Mouse (Mus musculus) heart, embryonic 14.5 days (tissue): Measurements from ENCODE around the gene Uvrag. TPM values are rescaled to one million over a fixed set of nuclear protein-coding genes. Genes with fewer than 3 reads are reported as not detected.

Experiments used
- ATAC-seq: fragments of 200-750 bp; cut with Nextera tagmentation; 2 replicates; pipeline ENCODE4 v1.8.0; 2017; ENCODE audit warnings: low read depth, moderate TSS enrichment; ENCODE audit not compliant: insufficient number of reproducible peaks, insufficient read depth, low FRiP score
- H3K27ac ChIP-seq, 2 experiments: fragments of 200-500 bp in 1 of 2; fragments of 300-500 bp in 1 of 2; sonication (generic) in 1 of 2; replicated peaks in 1 of 2; 2 replicates each; pipeline ENCODE4 v1.5.1; 2012 to 2014; ENCODE audit warnings: low read depth in 2 of 2, low read length in 2 of 2, control low read depth in 1 of 2, mild to moderate bottlenecking in 1 of 2, mixed read lengths in 1 of 2; ENCODE audit not compliant: control insufficient read depth in 1 of 2, insufficient read depth in 1 of 2
- H3K27me3 ChIP-seq: fragments of 300-500 bp; sonication (generic); 2 replicates; pipeline ENCODE4 v1.6.1; 2014; ENCODE audit warnings: mild to moderate bottlenecking, low read length, control low read depth; ENCODE audit not compliant: control insufficient read depth, insufficient read depth
- H3K36me3 ChIP-seq: fragments of 300-500 bp; sonication (generic); 2 replicates; pipeline ENCODE4 v1.6.1; 2014; ENCODE audit warnings: mild to moderate bottlenecking, control low read depth, low read length, mixed read lengths; ENCODE audit not compliant: control insufficient read depth, insufficient read depth
- H3K4me1 ChIP-seq, 2 experiments: fragments of 200-500 bp in 1 of 2; fragments of 300-500 bp in 1 of 2; sonication (generic) in 1 of 2; 2 replicates each; pipeline ENCODE4 v1.6.1; 2012 to 2014; ENCODE audit warnings: low read length in 2 of 2, control low read depth in 1 of 2, mixed read lengths in 1 of 2; ENCODE audit not compliant: control insufficient read depth in 2 of 2, insufficient read depth in 2 of 2
- H3K4me2 ChIP-seq: fragments of 300-500 bp; sonication (generic); 2 replicates; pipeline ENCODE4 v1.6.1; 2014; ENCODE audit warnings: mild to moderate bottlenecking, low read length
- H3K4me3 ChIP-seq, 2 experiments: fragments of 200-500 bp in 1 of 2; fragments of 300-500 bp in 1 of 2; sonication (generic) in 1 of 2; 2 replicates each; pipeline ENCODE4 v1.5.1; 2012 to 2014; ENCODE audit warnings: low read length in 2 of 2, mild to moderate bottlenecking in 2 of 2, control low read depth in 1 of 2, low read depth in 1 of 2, moderate library complexity in 1 of 2; ENCODE audit not compliant: control insufficient read depth in 1 of 2, insufficient read depth in 1 of 2
- H3K9ac ChIP-seq: fragments of 300-500 bp; sonication (generic); 2 replicates; pipeline ENCODE4 v1.6.1; 2014; ENCODE audit warnings: mild to moderate bottlenecking, low read length
- H3K9me3 ChIP-seq: fragments of 300-500 bp; sonication (generic); 2 replicates; pipeline ENCODE4 v1.6.1; 2016; ENCODE audit warnings: low read length, control low read depth; ENCODE audit not compliant: control insufficient read depth
- WGBS: fragments of 180-500 bp; shearing (Covaris S2); extraction: QIAGEN DNeasy Blood & Tissue Kit; methylation state at CpG from one replicate; pipeline ENCODE4 v1.1.7; 2014; 5-methylcytosine and 5-hydroxymethylcytosine counted together
- polyA plus RNA-seq: library from polyadenylated mRNA; unstranded; fragments of >200 nt; fragmentation: Nextera tagmentation; extraction: Ambion mirVana; gene quantifications from 2 replicates; pipeline ENCODE4 v1.2.1, GENCODE M21; 2014

The Uvrag gene
- polyA plus RNA-seq, 1 experiment from 2014 or later, result 18.9 TPM

GRCm38 (mm10) chr7:98990510-98990909 lies 150.4 kb downstream of the Uvrag start:
- Histone ChIP-seq H3K27me3 (no peaks in the 10 kb centered on the region), H3K9me3 (no peaks in the 10 kb centered on the region), H3K4me3 (no peak overlapping the region), H3K4me2 (no peak overlapping the region), H3K27ac (no peak overlapping the region), H3K9ac (no peak overlapping the region), H3K4me1 (peaks cover 11 to 15% of the 10 kb centered on the region in 2 experiments), H3K36me3 (peaks cover 35% of the 10 kb centered on the region)
- WGBS, result 52% methylated on average over 1 of the region's 1 CpGs
- ATAC-seq, result no peak

GRCm38 (mm10) chr7:98986962-98987441 lies 153.9 kb downstream of the Uvrag start:
- no peak overlapping the region for H3K4me3 ChIP-seq
- WGBS, result 92% methylated on average over 14 of the region's 14 CpGs
- H3K9me3 ChIP-seq, result no peaks in the 10 kb centered on the region
- H3K27me3 ChIP-seq, result no peaks in the 10 kb centered on the region
- peaks cover 35% of the 10 kb centered on the region for H3K36me3 ChIP-seq
- peaks cover 16 to 36% of the 10 kb centered on the region in 2 experiments for H3K4me1 ChIP-seq
- H3K4me2 ChIP-seq, result no peak overlapping the region
- H3K27ac ChIP-seq, result peak overlapping the region in 1 of 2 experiments; percentile 90; a peak in 1 of 4 replicates
- no peak for ATAC-seq
- no peak overlapping the region for H3K9ac ChIP-seq

- peak; percentile 55 for ATAC-seq
- Histone ChIP-seq H3K9ac (peak overlapping the region; percentile 21; the same call in 1 of the 2 replicates), H3K27me3 (no peaks in the 10 kb centered on the region), H3K4me1 (peaks cover 16 to 39% of the 10 kb centered on the region in 2 experiments), H3K9me3 (no peaks in the 10 kb centered on the region), H3K36me3 (peaks cover 34% of the 10 kb centered on the region), H3K4me3 (no peak overlapping the region), H3K27ac (peak overlapping the region; percentile 90 to 93), H3K4me2 (0 out of 2 replicates have a peak overlapping the region, but pooled peaks have one; percentile 28)
- 51% methylated on average over 2 of the region's 2 CpGs for WGBS
Observed at GRCm38 (mm10) chr7:98985935-98986334, 155.0 kb downstream of the Uvrag start.

DNA sequence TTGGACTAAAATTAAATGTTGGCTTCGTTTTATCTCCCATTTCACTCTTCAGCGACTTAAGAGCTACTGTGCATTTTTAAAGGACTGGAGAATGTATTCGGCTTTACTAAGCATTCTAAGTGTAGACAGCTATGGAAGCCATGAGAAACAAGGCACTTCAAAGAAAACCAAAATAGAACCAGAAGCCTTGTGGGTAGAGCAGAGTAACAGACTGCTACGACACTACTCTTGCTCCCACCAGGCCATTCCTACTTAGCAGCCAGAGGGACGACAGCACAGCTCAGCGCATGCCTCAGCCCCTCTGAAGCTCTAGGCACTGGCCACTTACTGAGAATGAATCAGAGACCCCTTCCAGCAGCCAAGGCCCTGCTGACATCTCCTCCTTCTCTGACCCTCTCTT lies 155.5 kb downstream of the Uvrag start:
- peaks cover 30% of the 10 kb centered on the region for H3K36me3 ChIP-seq
- ATAC-seq, result peak; percentile 66
- 0 out of 2 replicates have a peak overlapping the region, but pooled peaks have one; percentile 21 for H3K9ac ChIP-seq
- H3K4me3 ChIP-seq, result no peak overlapping the region
- H3K27ac ChIP-seq, result peak overlapping the region; percentile 90 to 93
- no peaks in the 10 kb centered on the region for H3K27me3 ChIP-seq
- H3K9me3 ChIP-seq, result no peaks in the 10 kb centered on the region
- 11% methylated on average over 6 of the region's 6 CpGs for WGBS
- peaks cover 16 to 39% of the 10 kb centered on the region in 2 experiments for H3K4me1 ChIP-seq
- peak overlapping the region; percentile 41 for H3K4me2 ChIP-seq

GRCm38 (mm10) chr7:98984319-98984718 lies 156.6 kb downstream of the Uvrag start:
- Histone ChIP-seq H3K36me3 (peaks cover 26% of the 10 kb centered on the region), H3K9ac (no peak overlapping the region), H3K9me3 (no peaks in the 10 kb centered on the region), H3K27ac (peak overlapping the region; percentile 23 to 37; a peak in 1 of 4 replicates), H3K4me2 (no peak overlapping the region), H3K27me3 (no peaks in the 10 kb centered on the region), H3K4me3 (no peak overlapping the region), H3K4me1 (peaks cover 16 to 39% of the 10 kb centered on the region in 2 experiments)
- WGBS, result 80% methylated on average over 7 of the region's 7 CpGs
- ATAC-seq, result no peak

DNA sequence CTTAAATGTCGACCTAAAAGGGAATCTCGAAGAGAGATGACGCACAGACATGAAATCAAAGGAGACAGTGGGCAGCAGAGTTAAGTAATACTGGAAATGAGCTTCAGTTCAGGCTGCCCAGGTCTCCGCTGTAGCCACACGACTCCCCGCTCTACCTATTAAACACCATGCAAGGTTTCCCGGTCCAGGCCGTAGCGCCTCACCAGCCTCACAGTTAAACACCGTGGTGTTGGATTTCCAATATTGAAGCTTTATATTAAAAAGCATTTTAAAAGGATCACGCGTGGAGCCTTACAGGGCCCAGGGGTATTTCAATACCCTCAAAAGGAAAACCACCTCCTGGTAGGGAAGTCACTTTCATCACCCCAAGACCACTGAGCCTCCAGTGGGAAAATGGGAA lies 157.9 kb downstream of the Uvrag start:
- peaks cover 16 to 39% of the 10 kb centered on the region in 2 experiments for H3K4me1 ChIP-seq
- H3K9ac ChIP-seq, result no peak overlapping the region
- WGBS, result 90% methylated on average over 12 of the region's 12 CpGs
- ATAC-seq, result no peak
- H3K27ac ChIP-seq, result no peak overlapping the region
- H3K9me3 ChIP-seq, result no peaks in the 10 kb centered on the region
- H3K27me3 ChIP-seq, result no peaks in the 10 kb centered on the region
- H3K4me2 ChIP-seq, result no peak overlapping the region
- H3K4me3 ChIP-seq, result no peak overlapping the region
- peaks cover 19% of the 10 kb centered on the region; the same call in 1 of the 2 replicates for H3K36me3 ChIP-seq

GRCm38 (mm10) chr7:98981423-98981822 lies 159.5 kb downstream of the Uvrag start:
- Histone ChIP-seq H3K36me3 (0 out of 2 replicates have a peak, but pooled peaks cover 7% of the 10 kb centered on the region), H3K27ac (no peak overlapping the region), H3K4me2 (no peak overlapping the region), H3K4me3 (no peak overlapping the region), H3K27me3 (no peaks in the 10 kb centered on the region), H3K9me3 (no peaks in the 10 kb centered on the region), H3K9ac (no peak overlapping the region), H3K4me1 (peaks cover 16 to 32% of the 10 kb centered on the region in 2 experiments)
- no peak for ATAC-seq
- WGBS, result 64% methylated on average over 6 of the region's 6 CpGs
